Mouse (Mus musculus) neural tube, embryonic 11.5 days (tissue): Measurements from ENCODE around the gene Rabgap1l. TPM values are rescaled to one million over a fixed set of nuclear protein-coding genes. Genes with fewer than 3 reads are reported as not detected.

Experiments used
- ATAC-seq: fragments of 200-750 bp; cut with Nextera tagmentation; 2 replicates; pipeline ENCODE4 v1.8.0; 2017; ENCODE audit warnings: moderate number of reproducible peaks, mild to moderate bottlenecking, moderate TSS enrichment, moderate library complexity; ENCODE audit not compliant: insufficient read depth, low FRiP score, low TSS enrichment
- DNase-seq: peaks from one replicate; pipeline ENCODE4 v3.0.0-alpha.2; 2015; ENCODE audit warnings: low spot score
- H3K27ac ChIP-seq: fragments of 300-500 bp; sonication (generic); 2 replicates; pipeline ENCODE4 v1.5.1; 2014; ENCODE audit warnings: low read depth, mild to moderate bottlenecking, low read length
- H3K27me3 ChIP-seq: fragments of 300-500 bp; sonication (generic); 2 replicates; pipeline ENCODE4 v1.6.1; 2014; ENCODE audit warnings: mild to moderate bottlenecking, low read length, mixed read lengths; ENCODE audit not compliant: control insufficient read depth, insufficient read depth
- H3K36me3 ChIP-seq: fragments of 300-500 bp; sonication (generic); 2 replicates; pipeline ENCODE4 v1.6.1; 2014; ENCODE audit warnings: mild to moderate bottlenecking, low read length, moderate library complexity, mixed read lengths; ENCODE audit not compliant: control insufficient read depth, insufficient read depth
- H3K4me1 ChIP-seq: fragments of 300-500 bp; sonication (generic); 2 replicates; pipeline ENCODE4 v1.6.1; 2014; ENCODE audit warnings: low read length, mixed read lengths; ENCODE audit not compliant: control insufficient read depth, insufficient read depth
- H3K4me2 ChIP-seq: fragments of 300-500 bp; sonication (generic); 2 replicates; pipeline ENCODE4 v1.6.1; 2014; ENCODE audit warnings: low read depth, mild to moderate bottlenecking, moderate library complexity
- H3K4me3 ChIP-seq: fragments of 300-500 bp; sonication (generic); 2 replicates; pipeline ENCODE4 v1.5.1; 2014; ENCODE audit warnings: low read depth, low read length
- H3K9ac ChIP-seq: fragments of 300-500 bp; sonication (generic); 2 replicates; pipeline ENCODE4 v1.6.1; 2014; ENCODE audit warnings: mild to moderate bottlenecking, low read length
- H3K9me3 ChIP-seq: fragments of 300-500 bp; sonication (generic); 2 replicates; pipeline ENCODE4 v1.6.1; 2016; ENCODE audit warnings: low read length; ENCODE audit not compliant: control insufficient read depth
- whole genome bisulfite sequencing: fragments of 180-500 bp; shearing (Covaris S2); extraction: QIAGEN DNeasy Blood & Tissue Kit; methylation state at CpG from one replicate; pipeline ENCODE4 v1.1.7; 2014; 5-methylcytosine and 5-hydroxymethylcytosine counted together
- polyA plus RNA-seq: library from polyadenylated mRNA; unstranded; fragments of >200 nt; fragmentation: Nextera tagmentation; extraction: Ambion mirVana; gene quantifications from 2 replicates; pipeline ENCODE4 v1.2.1, GENCODE M21; 2014

The Rabgap1l gene
- polyA plus RNA-seq, 1 experiment from 2014 or later, result 14.1 TPM

DNA sequence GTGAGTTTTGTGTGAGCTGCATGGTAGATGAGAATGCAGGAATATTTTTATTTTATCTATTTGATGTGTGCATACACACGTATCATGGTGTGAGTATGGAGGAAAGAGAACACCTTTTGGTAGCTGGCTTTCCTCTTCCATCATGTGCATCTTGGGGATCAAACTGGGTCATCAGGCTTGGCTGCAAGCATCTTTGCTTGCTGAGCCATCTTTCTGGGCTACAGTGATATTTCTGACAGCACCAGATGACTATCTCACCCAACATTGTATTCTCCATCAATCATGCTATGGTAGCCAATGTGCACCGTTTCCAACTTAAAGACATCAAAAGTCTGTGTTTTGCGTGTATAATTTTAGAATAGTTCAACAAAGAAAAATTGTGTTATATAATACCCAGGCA is 30.6 kb upstream of the Rabgap1l start:
- Histone ChIP-seq H3K9ac (no peak overlapping the region), H3K4me3 (no peak overlapping the region), H3K4me1 (no peaks in the 10 kb centered on the region), H3K36me3 (no peaks in the 10 kb centered on the region), H3K27me3 (no peaks in the 10 kb centered on the region), H3K9me3 (no peaks in the 10 kb centered on the region), H3K4me2 (no peak overlapping the region), H3K27ac (no peak overlapping the region)
- no peak for ATAC-seq
- no peak for DNase-seq
- 96% methylated on average over 3 of the region's 3 CpGs for WGBS

DNA sequence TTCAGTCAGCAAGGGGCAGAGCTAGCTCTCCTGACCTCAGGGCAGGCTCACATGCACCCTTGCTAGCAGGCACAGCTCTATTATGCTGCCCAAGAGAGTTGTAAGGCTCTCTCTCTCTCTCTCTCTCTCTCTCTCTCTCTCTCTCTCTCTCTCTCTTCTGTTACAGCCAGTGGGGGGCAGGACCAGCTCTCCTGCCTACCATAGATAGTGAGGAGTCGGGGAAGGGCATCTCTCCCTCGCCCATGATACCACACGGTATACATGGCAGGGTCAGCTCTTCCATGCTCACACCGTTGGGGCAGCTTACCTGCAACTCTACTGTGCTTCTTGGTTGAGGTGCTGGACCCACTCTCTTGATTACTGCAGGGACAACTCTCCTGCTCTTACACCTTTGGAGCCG is 21.2 kb upstream of the Rabgap1l start:
- Histone ChIP-seq H3K4me1 (no peaks in the 10 kb centered on the region), H3K36me3 (no peaks in the 10 kb centered on the region), H3K9me3 (no peaks in the 10 kb centered on the region), H3K4me2 (no peak overlapping the region), H3K27ac (no peak overlapping the region), H3K27me3 (no peaks in the 10 kb centered on the region), H3K9ac (no peak overlapping the region), H3K4me3 (no peak overlapping the region)
- WGBS, result 83% methylated on average over 5 of the region's 5 CpGs
- ATAC-seq (no peak), DNase-seq (no peak)

GRCm38 (mm10) chr1:160812428-160812827 is 19.4 kb upstream of the Rabgap1l start:
- ATAC-seq, result no peak
- no peak for DNase-seq
- Histone ChIP-seq H3K9me3 (no peaks in the 10 kb centered on the region), H3K4me2 (no peak overlapping the region), H3K4me1 (no peaks in the 10 kb centered on the region), H3K4me3 (no peak overlapping the region), H3K27me3 (no peaks in the 10 kb centered on the region), H3K9ac (no peak overlapping the region), H3K36me3 (no peaks in the 10 kb centered on the region), H3K27ac (no peak overlapping the region)

- Histone ChIP-seq H3K4me2 (no peak overlapping the region), H3K27me3 (no peaks in the 10 kb centered on the region), H3K27ac (no peak overlapping the region), H3K4me1 (no peaks in the 10 kb centered on the region), H3K9ac (no peak overlapping the region), H3K36me3 (no peaks in the 10 kb centered on the region), H3K4me3 (no peak overlapping the region), H3K9me3 (no peaks in the 10 kb centered on the region)
- WGBS, result 69% methylated on average over 1 of the region's 1 CpGs
- ATAC-seq (no peak), DNase-seq (no peak)
Observed at GRCm38 (mm10) chr1:160811930-160812329, 18.9 kb upstream of the Rabgap1l start.

DNA sequence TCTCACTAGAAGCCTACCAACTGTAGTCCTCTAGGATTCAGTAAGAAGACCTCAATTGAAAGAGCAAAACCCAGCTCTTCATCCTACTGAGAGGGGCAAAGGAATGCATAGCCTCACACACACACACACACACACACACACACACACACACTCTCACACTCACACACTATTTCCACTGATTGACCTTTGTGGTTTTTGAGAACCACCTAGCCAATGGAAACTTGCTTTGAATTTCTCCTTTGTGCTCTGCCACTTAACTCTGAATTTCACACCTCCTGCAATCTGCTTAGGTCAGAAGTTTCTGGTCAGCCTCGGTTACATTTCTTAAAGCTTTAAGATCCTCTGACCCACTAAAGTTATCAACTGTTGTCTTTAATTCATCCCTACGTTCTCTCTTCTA is 12.3 kb upstream of the Rabgap1l start:
- Histone ChIP-seq H3K4me1 (no peaks in the 10 kb centered on the region), H3K4me3 (no peak overlapping the region), H3K4me2 (no peak overlapping the region), H3K27ac (no peak overlapping the region), H3K27me3 (no peaks in the 10 kb centered on the region), H3K9ac (no peak overlapping the region), H3K36me3 (no peaks in the 10 kb centered on the region), H3K9me3 (no peaks in the 10 kb centered on the region)
- ATAC-seq, result no peak
- WGBS, result 69% methylated on average over 2 of the region's 2 CpGs
- no peak for DNase-seq

GRCm38 (mm10) chr1:160799972-160800371 is 7.0 kb upstream of the Rabgap1l start:
- no peak for ATAC-seq
- no peaks in the 10 kb centered on the region for H3K9me3 ChIP-seq
- no peaks in the 10 kb centered on the region for H3K36me3 ChIP-seq
- DNase-seq, result no peak
- H3K4me1 ChIP-seq, result no peaks in the 10 kb centered on the region
- WGBS, result 76% methylated on average over 3 of the region's 3 CpGs
- H3K9ac ChIP-seq, result no peak overlapping the region
- no peak overlapping the region for H3K4me2 ChIP-seq
- no peaks in the 10 kb centered on the region for H3K27me3 ChIP-seq
- H3K27ac ChIP-seq, result no peak overlapping the region
- H3K4me3 ChIP-seq, result no peak overlapping the region

- 0 out of 2 replicates have a peak, but pooled peaks cover 3% of the 10 kb centered on the region for H3K4me1 ChIP-seq
- no peak for DNase-seq
- no peak for ATAC-seq
- no peaks in the 10 kb centered on the region for H3K36me3 ChIP-seq
- H3K4me2 ChIP-seq, result no peak overlapping the region
- no peak overlapping the region for H3K4me3 ChIP-seq
- H3K27ac ChIP-seq, result no peak overlapping the region
- H3K9me3 ChIP-seq, result no peaks in the 10 kb centered on the region
- no peak overlapping the region for H3K9ac ChIP-seq
- WGBS, result 81% methylated on average over 2 of the region's 2 CpGs
- no peaks in the 10 kb centered on the region for H3K27me3 ChIP-seq
Observed at GRCm38 (mm10) chr1:160795016-160795415, 2.0 kb upstream of the Rabgap1l start.

GRCm38 (mm10) chr1:160793791-160794757 is 1.1 kb upstream of the Rabgap1l start:
- H3K27me3 ChIP-seq, result no peaks in the 10 kb centered on the region
- no peak overlapping the region for H3K4me3 ChIP-seq
- no peak overlapping the region for H3K4me2 ChIP-seq
- no peak overlapping the region for H3K9ac ChIP-seq
- ATAC-seq (no peak), DNase-seq (no peak)
- H3K4me1 ChIP-seq, result 0 out of 2 replicates have a peak, but pooled peaks cover 3% of the 10 kb centered on the region
- H3K36me3 ChIP-seq, result no peaks in the 10 kb centered on the region
- 87% methylated on average over 13 of the region's 13 CpGs for WGBS
- H3K9me3 ChIP-seq, result no peaks in the 10 kb centered on the region
- no peak overlapping the region for H3K27ac ChIP-seq

DNA sequence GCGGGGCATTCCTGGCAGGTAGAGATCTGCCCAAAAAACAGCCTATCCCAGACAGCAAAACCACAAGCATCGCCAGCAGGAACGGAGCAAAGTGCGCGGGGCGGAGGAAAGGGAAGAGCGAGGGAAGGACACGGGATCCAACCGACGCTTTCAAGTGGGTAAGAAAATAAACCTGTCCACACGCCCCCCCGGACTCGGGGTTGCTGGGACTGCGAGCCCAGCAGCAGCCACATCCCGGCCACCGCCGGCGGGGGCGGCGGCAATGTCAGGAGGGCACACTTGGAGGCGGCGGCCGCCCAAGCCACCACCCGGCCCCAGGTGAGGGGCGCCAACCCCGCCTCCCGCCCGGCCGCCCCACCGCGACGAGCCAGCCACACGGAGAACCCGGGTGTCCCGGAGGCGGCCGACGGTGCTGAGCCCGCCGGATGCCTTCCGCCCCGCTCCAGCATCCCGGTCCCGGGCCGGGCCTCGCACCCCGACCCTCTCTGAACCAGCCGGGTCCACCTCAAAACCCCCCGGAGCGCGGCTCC is 790 bp downstream of the Rabgap1l start:
- peak overlapping the region; percentile 95 for H3K4me2 ChIP-seq
- H3K4me1 ChIP-seq, result 0 out of 2 replicates have a peak, but pooled peaks cover 3% of the 10 kb centered on the region
- peak overlapping the region; percentile 84 for H3K9ac ChIP-seq
- H3K4me3 ChIP-seq, result peak overlapping the region; percentile 90
- DNase-seq (peak; percentile 42), ATAC-seq (peak; percentile 83)
- H3K36me3 ChIP-seq, result no peaks in the 10 kb centered on the region
- H3K27me3 ChIP-seq, result no peaks in the 10 kb centered on the region
- no peak overlapping the region for H3K27ac ChIP-seq
- under 1% methylated on average over 27 of the region's 51 CpGs for WGBS
- H3K9me3 ChIP-seq, result no peaks in the 10 kb centered on the region
